Mouse (Mus musculus): ENCODE measurements around the gene Wdr73.

GRCm38 (mm10) chr7:80868686-80869085, 32.4 kb downstream of the Wdr73 start:
- TF ChIP-seq EP300 (optimal IDR thresholded peaks at IDR 0.05) (no peak), CTCF (IDR thresholded peaks at IDR 0.05; ENCODE audit: low read depth) (no peak)

All from stomach, postnatal 0 days (tissue).